Comparison of ENCODE assay signal across 8 mouse cellular contexts in genomic region chr9:51764041-51764875, GRCm38 (mm10). TPM values are rescaled to one million over a fixed set of nuclear protein-coding genes. Genes with fewer than 3 reads are reported as not detected.
DNase-seq lines count a peak whose midpoint lies in the region; ATAC-seq and TF ChIP-seq lines count a peak whose summit lies in the region.

No protein-coding gene starts in this region.

- peak; percentile 21 to 39 for DNase-seq in layer of hippocampus, adult 8-10 months (ENCODE audit: low spot score in 2 of 2)
- no peak for DNase-seq in layer of hippocampus, postnatal 25 days (ENCODE audit: extremely low spot score in 1 of 2, low spot score in 1 of 2)
- DNase-seq in brain, embryonic 14.5 days (ENCODE audit: low read depth) = peak; percentile 79
- peak; percentile 66 for DNase-seq in lung, postnatal 0 days (ENCODE audit: low spot score)

- no peaks in the 10 kb centered on the region for H3K9me3 ChIP-seq in forebrain, embryonic 12.5 days
- no peaks in the 10 kb centered on the region for H3K9me3 ChIP-seq in kidney, embryonic 16.5 days (ENCODE audit: low read length)
- H3K9me3 ChIP-seq in lung, postnatal 0 days (ENCODE audit: low read length) = no peaks in the 10 kb centered on the region

- H3K27ac ChIP-seq in forebrain, embryonic 12.5 days = peak overlapping the region; percentile 72; the same call in 1 of the 2 replicates
- peak overlapping the region; percentile 52; the same call in 1 of the 2 replicates for H3K27ac ChIP-seq in kidney, embryonic 16.5 days (ENCODE audit: low read length)
- H3K27ac ChIP-seq in lung, postnatal 0 days (ENCODE audit: low read length) = peak overlapping the region; percentile 47

- H3K36me3 ChIP-seq in forebrain, embryonic 12.5 days (replicated peaks) = no peaks in the 10 kb centered on the region
- no peaks in the 10 kb centered on the region for H3K36me3 ChIP-seq in kidney, embryonic 16.5 days (ENCODE audit: insufficient read depth, low read length)
- no peaks in the 10 kb centered on the region for H3K36me3 ChIP-seq in lung, postnatal 0 days (ENCODE audit: insufficient read depth, low read length)

- no peak for TF ChIP-seq CTCF in brain, embryonic 14.5 days (IDR thresholded peaks at IDR 0.05; ENCODE audit: borderline replicate concordance, extremely low read depth, insufficient read depth, insufficient read length)
- peak; percentile 54 for TF ChIP-seq CTCF in lung, postnatal 0 days (IDR thresholded peaks at IDR 0.05)

- TF ChIP-seq EP300 in lung, postnatal 0 days (IDR thresholded peaks at IDR 0.05) = peak; percentile 45

- no peak for TF ChIP-seq POLR2A in brain, embryonic 14.5 days (IDR thresholded peaks at IDR 0.05; ENCODE audit: borderline replicate concordance, extremely low read depth, insufficient read depth, insufficient read length, poor library complexity, severe bottlenecking)

- H3K4me1 ChIP-seq in forebrain, embryonic 12.5 days = peaks cover 16% of the 10 kb centered on the region
- peaks cover 8% of the 10 kb centered on the region; the same call in 1 of the 2 replicates for H3K4me1 ChIP-seq in kidney, embryonic 16.5 days (ENCODE audit: insufficient read depth, low read length)
- peaks cover 3% of the 10 kb centered on the region; the same call in 1 of the 2 replicates for H3K4me1 ChIP-seq in lung, postnatal 0 days (ENCODE audit: insufficient read depth, low read depth, low read length)

- 6% methylated on average over 12 of the region's 12 CpGs for WGBS in forebrain, embryonic 12.5 days
- 5% methylated on average over 12 of the region's 12 CpGs for WGBS in kidney, embryonic 16.5 days
- WGBS in lung, postnatal 0 days = 4% methylated on average over 12 of the region's 12 CpGs

- no peak; the same call in 1 of the 2 replicates for ATAC-seq in forebrain, embryonic 12.5 days (ENCODE audit: low FRiP score)
- peak; percentile 47 for ATAC-seq in kidney, embryonic 16.5 days (ENCODE audit: low FRiP score, low TSS enrichment)
- ATAC-seq in lung, postnatal 0 days = peak; percentile 32
- ATAC-seq in granulocyte monocyte progenitor cell, adult 5-6 weeks (replicated peaks; ENCODE audit: poor library complexity, severe bottlenecking) = no peak
- no peak for ATAC-seq in megakaryocyte progenitor cell, adult 5-6 weeks (replicated peaks; ENCODE audit: poor library complexity)

- peak overlapping the region; percentile 60 for H3K4me3 ChIP-seq in forebrain, embryonic 12.5 days (replicated peaks)
- H3K4me3 ChIP-seq in kidney, embryonic 16.5 days (ENCODE audit: low read length) = peak overlapping the region; percentile 76
- peak overlapping the region; percentile 67 for H3K4me3 ChIP-seq in lung, postnatal 0 days (ENCODE audit: low read depth, low read length)

- H3K4me2 ChIP-seq in forebrain, embryonic 12.5 days = peak overlapping the region; percentile 93
- peak overlapping the region; percentile 98 for H3K4me2 ChIP-seq in kidney, embryonic 16.5 days (replicated peaks; ENCODE audit: low read depth, low read length)
- peak overlapping the region; percentile 92 for H3K4me2 ChIP-seq in lung, postnatal 0 days (replicated peaks; ENCODE audit: low read depth, low read length)

- H3K27me3 ChIP-seq in forebrain, embryonic 12.5 days = peaks cover 56% of the 10 kb centered on the region
- peaks cover 33% of the 10 kb centered on the region for H3K27me3 ChIP-seq in kidney, embryonic 16.5 days (ENCODE audit: insufficient read depth, low read length)
- peaks cover 10% of the 10 kb centered on the region; the same call in 1 of the 2 replicates for H3K27me3 ChIP-seq in lung, postnatal 0 days (replicated peaks; ENCODE audit: insufficient read depth, low read length)

- H3K9ac ChIP-seq in forebrain, embryonic 12.5 days = peak overlapping the region; percentile 70
- H3K9ac ChIP-seq in kidney, embryonic 16.5 days (replicated peaks; ENCODE audit: low read length) = peak overlapping the region; percentile 75
- H3K9ac ChIP-seq in lung, postnatal 0 days (replicated peaks; ENCODE audit: low read depth) = peak overlapping the region; percentile 32; the same call in 1 of the 2 replicates

RNA-seq across cellular contexts. Expression of gene Arhgap20, which starts 0.9 kb away (rescaled TPM):
- total RNA-seq in layer of hippocampus, adult 8-10 months (2022) = 10 to 100 TPM; 54.0 to 68.6 (median 63.4) TPM
- 10 to 100 TPM; 59.5 to 60.5 TPM for total RNA-seq in layer of hippocampus, postnatal 25 days (2021)
- 4.1 and 9.2 TPM in 2 replicates for polyA plus RNA-seq in brain, embryonic 14.5 days (2012; rRNA removed)
- polyA plus RNA-seq in forebrain, embryonic 12.5 days (2016; fragmentation: Nextera tagmentation; extraction: Ambion mirVana) = 5.7 and 6.0 TPM in 2 replicates
- polyA plus RNA-seq in kidney, embryonic 16.5 days (2015; fragmentation: Nextera tagmentation; extraction: Ambion mirVana) = 3.3 and 3.6 TPM in 2 replicates
- 7.5 and 9.3 TPM in 2 replicates for polyA plus RNA-seq in lung, postnatal 0 days (2015; fragmentation: Nextera tagmentation; extraction: Ambion mirVana)
- total RNA-seq in granulocyte monocyte progenitor cell, adult 5-6 weeks (2014; fragmentation: Nextera tagmentation) = not detected in 2 replicates
- not detected in 2 replicates for total RNA-seq in granulocyte monocyte progenitor cell, adult 5-6 weeks (2017)
- not detected in 2 replicates for total RNA-seq in megakaryocyte progenitor cell, adult 5-6 weeks (2015)
- total RNA-seq in megakaryocyte progenitor cell, adult 5-6 weeks (2017) = not detected in 2 replicates

Comparison
In these comparisons a context has a peak if more than half of its experiments do, and no peak if none do; other contexts are left out.
1. DNase-seq: peak in layer of hippocampus, adult 8-10 months (2 of 2), brain, embryonic 14.5 days (single experiment) and lung, postnatal 0 days (single experiment); none in layer of hippocampus, postnatal 25 days (0 of 2).
2. ATAC-seq: peak in kidney, embryonic 16.5 days (single experiment) and lung, postnatal 0 days (single experiment); none in forebrain, embryonic 12.5 days (single experiment), granulocyte monocyte progenitor cell, adult 5-6 weeks (single experiment) and megakaryocyte progenitor cell, adult 5-6 weeks (single experiment).
3. RNA of gene Arhgap20, which starts 0.9 kb away (total RNA-seq): 54.0 to 68.6 TPM in layer of hippocampus, adult 8-10 months and 59.5 to 60.5 TPM in layer of hippocampus, postnatal 25 days; not detected in granulocyte monocyte progenitor cell, adult 5-6 weeks and not detected in megakaryocyte progenitor cell, adult 5-6 weeks; every median in the first group is over 10 times any median in the second.
4. Peak in every context shown above with its lines, with median percentiles within 50 percentile points of each other: H3K27ac ChIP-seq, H3K4me2 ChIP-seq, H3K4me3 ChIP-seq and H3K9ac ChIP-seq.